Mouse (Mus musculus) splenic B cell, adult 2 months (primary cell): ENCODE data around the gene Uevld.

ENCODE experiments used
- DNase-seq: peaks from one replicate; pipeline ENCODE4 v3.0.0-alpha.2; 2011; ENCODE audit warnings: low read depth, low spot score
- H3K27me3 ChIP-seq: 2 replicates; pipeline ENCODE4 v1.6.1; 2012; ENCODE audit warnings: mild to moderate bottlenecking, low read length, moderate library complexity, mixed read lengths; ENCODE audit not compliant: control insufficient read depth, poor library complexity, insufficient read depth, severe bottlenecking
- H3K36me3 ChIP-seq: 2 replicates; pipeline ENCODE4 v1.6.1; 2012; ENCODE audit warnings: mild to moderate bottlenecking, low read length, moderate library complexity, mixed read lengths; ENCODE audit not compliant: control insufficient read depth, poor library complexity, insufficient read depth, severe bottlenecking

The Uevld gene

GRCm38 (mm10) chr7:46957831-46958691 is at the start of gene Uevld:
TSS of gene Uevld (minus strand) at chr7:46958527.
- Histone ChIP-seq H3K36me3 (peaks cover 2% of the 10 kb centered on the region), H3K27me3 (no peaks in the 10 kb centered on the region; the same call in 1 of the 2 replicates)
- DNase-seq, result peak; percentile 91

- no peaks in the 10 kb centered on the region for H3K36me3 ChIP-seq
- DNase-seq, result no peak
- no peaks in the 10 kb centered on the region for H3K27me3 ChIP-seq
Measured at GRCm38 (mm10) chr7:47007818-47008167, 49.5 kb upstream of the Uevld start.

DNA sequence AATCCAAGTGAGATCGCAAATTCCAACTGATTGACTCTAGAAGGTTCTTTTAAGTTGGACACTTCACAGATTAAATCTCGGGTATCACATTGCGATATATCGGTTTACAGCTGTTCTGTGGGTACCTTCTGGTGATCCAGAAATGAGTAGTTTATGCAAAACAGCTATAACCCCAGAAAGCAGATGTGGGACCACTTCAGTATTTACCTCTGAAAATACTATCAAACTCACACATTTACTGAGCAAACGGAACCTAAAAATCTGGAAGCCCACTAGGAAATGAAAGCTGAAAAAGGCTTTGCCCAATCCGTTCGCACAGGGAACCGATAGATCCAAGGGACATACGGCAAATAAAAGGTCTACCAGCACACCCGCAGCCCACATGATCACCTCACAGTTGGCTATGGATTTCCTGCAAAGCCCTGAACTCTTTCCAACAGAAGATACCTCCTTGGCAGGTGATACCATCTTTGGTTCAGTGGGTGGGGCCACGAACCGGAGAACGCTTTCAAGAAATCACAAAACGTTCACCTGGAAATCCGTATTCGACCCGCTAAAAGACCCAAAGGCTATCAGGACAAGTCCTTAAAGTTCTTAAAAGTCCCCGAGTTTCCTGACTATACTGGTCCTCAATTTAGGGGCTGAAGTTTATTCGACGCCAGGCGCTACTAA is 48.9 kb upstream of the Uevld start:
- H3K27me3 ChIP-seq, result no peaks in the 10 kb centered on the region
- DNase-seq, result peak; percentile 53
- no peaks in the 10 kb centered on the region for H3K36me3 ChIP-seq

DNA sequence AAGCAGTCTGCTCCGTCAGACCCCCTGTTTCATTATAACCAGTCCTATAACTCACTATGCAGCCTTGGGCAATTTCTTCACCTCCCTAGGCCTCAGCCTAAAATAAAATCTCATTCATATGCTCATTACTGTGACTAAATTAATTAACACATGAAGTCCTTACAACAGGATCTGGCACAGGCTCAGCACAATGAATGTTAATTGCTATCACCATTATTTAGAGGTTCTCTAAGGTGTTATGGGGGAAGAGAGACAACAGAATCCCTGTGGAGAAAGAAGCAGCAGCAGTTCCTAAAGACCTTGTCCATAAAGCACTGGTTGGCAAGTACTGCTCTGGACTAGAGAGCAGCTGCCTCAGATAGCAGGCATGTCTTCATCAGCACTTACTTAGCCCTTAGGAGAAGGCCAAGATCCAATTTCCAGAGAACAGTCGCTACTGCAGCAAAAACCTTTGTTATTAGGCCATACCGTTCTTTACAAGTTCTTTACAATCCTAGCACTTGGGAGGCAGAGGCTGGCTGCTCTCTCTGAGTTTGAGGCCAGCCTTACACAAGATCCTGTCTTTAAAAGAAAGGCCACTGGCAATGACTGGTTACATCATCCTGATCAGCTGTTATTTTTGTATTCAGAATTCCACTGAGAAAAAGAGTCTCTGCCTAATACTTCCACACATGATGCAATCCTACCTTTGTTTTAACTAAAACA is 45.2 kb upstream of the Uevld start:
- peaks cover 3% of the 10 kb centered on the region; the same call in 1 of the 2 replicates for H3K36me3 ChIP-seq
- no peak for DNase-seq
- H3K27me3 ChIP-seq, result no peaks in the 10 kb centered on the region

GRCm38 (mm10) chr7:47001900-47002275 is 43.6 kb upstream of the Uevld start:
- Histone ChIP-seq H3K36me3 (peaks cover 3% of the 10 kb centered on the region; the same call in 1 of the 2 replicates), H3K27me3 (no peaks in the 10 kb centered on the region)
- DNase-seq, result no peak

DNA sequence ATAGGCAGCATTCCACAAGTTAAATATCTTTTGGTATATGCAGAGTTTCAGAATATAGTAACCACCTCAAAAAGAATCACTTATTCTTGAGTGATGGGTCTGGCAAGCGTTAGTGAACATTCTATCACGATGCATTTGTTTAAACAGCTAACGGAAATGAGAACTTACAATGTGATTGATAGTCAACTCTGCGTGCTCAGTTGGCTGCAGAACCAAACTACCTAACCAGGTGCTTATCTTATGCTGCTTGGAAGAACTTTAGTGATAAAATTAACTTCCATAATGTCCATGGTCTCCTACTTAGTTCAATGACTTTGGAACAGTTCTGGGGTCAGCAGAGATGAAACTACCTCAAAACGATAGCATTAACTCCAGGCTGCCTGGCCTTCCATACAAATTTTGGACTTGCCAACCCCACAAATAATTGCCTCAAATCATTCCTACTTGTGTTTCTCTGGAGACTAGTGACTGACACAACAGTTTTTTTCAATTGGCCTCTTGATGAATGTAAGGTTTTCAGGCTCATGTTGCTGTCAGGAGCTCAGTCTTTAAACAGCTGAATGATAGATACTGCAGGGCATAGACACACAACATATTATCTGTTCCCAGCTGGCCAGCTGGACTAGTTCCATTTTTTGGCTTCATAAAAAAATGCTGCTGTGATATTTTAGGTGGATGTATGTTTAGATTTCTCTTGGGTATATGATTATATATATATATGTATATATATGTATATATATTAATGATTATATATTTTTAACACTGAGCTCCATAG is 43.0 kb upstream of the Uevld start:
- H3K36me3 ChIP-seq, result peaks cover 3% of the 10 kb centered on the region; the same call in 1 of the 2 replicates
- no peaks in the 10 kb centered on the region for H3K27me3 ChIP-seq
- no peak for DNase-seq

DNA sequence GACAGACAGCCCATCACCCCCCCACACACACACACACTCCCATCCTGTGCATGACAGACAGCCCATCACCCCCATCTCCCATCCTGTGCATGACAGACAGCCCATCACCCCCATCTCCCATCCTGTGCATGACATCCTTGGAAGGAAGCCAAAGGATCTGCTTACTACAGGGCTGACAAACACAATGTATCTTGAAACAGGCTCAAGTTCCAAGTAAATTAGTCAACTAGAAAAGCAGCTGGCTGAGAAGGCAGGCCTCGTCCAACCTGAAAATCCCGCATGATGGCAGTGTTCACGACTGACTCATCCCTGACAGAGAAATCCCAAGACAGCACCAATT is 42.3 kb upstream of the Uevld start:
- no peak for DNase-seq
- H3K36me3 ChIP-seq, result peaks cover 3% of the 10 kb centered on the region; the same call in 1 of the 2 replicates
- H3K27me3 ChIP-seq, result no peaks in the 10 kb centered on the region

GRCm38 (mm10) chr7:46999983-47000643 is 41.8 kb upstream of the Uevld start:
- DNase-seq, result no peak
- H3K27me3 ChIP-seq, result no peaks in the 10 kb centered on the region
- peaks cover 5% of the 10 kb centered on the region; the same call in 1 of the 2 replicates for H3K36me3 ChIP-seq

DNA sequence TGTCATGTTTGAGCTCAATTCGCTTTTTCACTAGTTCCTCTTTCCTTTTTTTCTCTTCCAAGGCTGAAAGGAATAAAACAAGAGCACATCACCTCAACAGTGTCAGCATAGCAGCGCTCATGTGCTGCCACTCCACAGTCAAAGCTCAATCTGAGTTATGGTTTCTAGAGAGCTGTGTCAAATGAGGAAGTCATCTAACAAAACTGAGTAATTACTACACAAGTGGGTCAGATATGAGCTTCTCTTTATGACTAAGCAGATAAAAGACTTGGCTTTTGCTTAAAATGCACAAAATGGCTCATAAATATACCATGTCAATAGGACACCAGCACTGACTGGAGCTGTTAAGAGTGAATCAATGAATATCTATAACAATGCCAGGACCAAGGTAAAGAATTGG is 40.6 kb upstream of the Uevld start:
- Histone ChIP-seq H3K36me3 (peaks cover 7% of the 10 kb centered on the region), H3K27me3 (no peaks in the 10 kb centered on the region)
- DNase-seq, result peak; percentile 25

- Histone ChIP-seq H3K36me3 (peaks cover 10% of the 10 kb centered on the region), H3K27me3 (no peaks in the 10 kb centered on the region)
- no peak for DNase-seq
Measured at GRCm38 (mm10) chr7:46997644-46998395, 39.5 kb upstream of the Uevld start.

DNA sequence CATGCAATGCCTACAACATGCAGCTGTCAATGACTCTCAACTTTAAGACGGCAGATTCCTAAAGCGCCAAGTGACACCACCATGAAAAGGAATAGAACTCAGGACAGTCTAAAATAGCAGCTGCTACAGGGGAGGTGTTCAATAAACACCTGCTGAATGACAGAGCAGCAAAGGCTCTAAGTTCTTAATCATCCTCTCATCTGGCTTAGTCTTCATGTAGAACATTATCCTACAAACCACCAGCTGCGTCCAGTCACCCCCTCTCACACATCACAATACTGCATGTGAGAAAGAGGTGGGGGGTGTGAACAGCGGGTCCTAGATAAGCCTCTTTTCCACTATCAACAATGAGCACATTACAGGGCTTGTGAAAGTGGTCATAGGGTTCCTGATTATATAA is 38.7 kb upstream of the Uevld start:
- H3K36me3 ChIP-seq, result peaks cover 10% of the 10 kb centered on the region
- DNase-seq, result no peak
- H3K27me3 ChIP-seq, result no peaks in the 10 kb centered on the region

GRCm38 (mm10) chr7:46995558-46995957 is 37.2 kb upstream of the Uevld start:
- peaks cover 10% of the 10 kb centered on the region for H3K36me3 ChIP-seq
- no peak for DNase-seq
- H3K27me3 ChIP-seq, result no peaks in the 10 kb centered on the region

DNA sequence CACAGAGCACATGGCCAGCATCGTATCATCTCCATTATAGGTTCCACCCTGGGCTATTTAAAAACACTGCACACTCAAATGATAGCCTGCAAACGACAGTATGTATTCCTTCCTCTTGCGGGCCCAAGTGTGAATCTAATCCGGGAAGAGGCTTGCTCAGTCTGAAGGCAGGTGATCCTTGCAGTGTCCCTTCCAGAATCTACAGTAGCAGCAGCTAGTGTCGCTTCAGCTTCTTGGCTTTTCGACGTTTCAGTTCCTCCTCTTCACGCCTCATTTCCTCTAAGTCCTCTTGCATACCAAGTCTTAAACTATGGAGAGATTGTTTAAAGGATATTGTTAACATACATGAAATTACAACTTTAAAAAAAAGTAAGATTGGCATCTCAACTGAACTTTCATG is 34.8 kb upstream of the Uevld start:
- Histone ChIP-seq H3K36me3 (peaks cover 6% of the 10 kb centered on the region; the same call in 1 of the 2 replicates), H3K27me3 (no peaks in the 10 kb centered on the region)
- DNase-seq, result peak; percentile 61
